Mouse (Mus musculus) limb, embryonic 11.5 days (tissue): ENCODE data around the gene Cdkn2d. TPM values are rescaled to one million over a fixed set of nuclear protein-coding genes. Genes with fewer than 3 reads are reported as not detected.
"Not testable (repeated sequence)": the region's sequence is repeated elsewhere in the genome, so short reads cannot be mapped to it uniquely, and the experiment has no call there.

ENCODE experiments used
- ATAC-seq: fragments of 200-750 bp; cut with Nextera tagmentation; 2 replicates; pipeline ENCODE4 v1.8.0; 2017; ENCODE audit warnings: low read depth; ENCODE audit not compliant: insufficient number of reproducible peaks, low FRiP score, low TSS enrichment
- DNase-seq: peaks from one replicate; pipeline ENCODE4 v3.0.0-alpha.2; 2015; ENCODE audit warnings: low spot score
- H3K27ac ChIP-seq: fragments of 300-500 bp; sonication (generic); replicated peaks from 2 replicates; pipeline ENCODE4 v1.5.1; 2014; ENCODE audit warnings: low read depth, mild to moderate bottlenecking, low read length
- H3K27me3 ChIP-seq: fragments of 300-500 bp; sonication (generic); 2 replicates; pipeline ENCODE4 v1.6.1; 2014; ENCODE audit warnings: mild to moderate bottlenecking, low read length, mixed read lengths; ENCODE audit not compliant: control insufficient read depth, insufficient read depth
- H3K36me3 ChIP-seq: fragments of 300-500 bp; sonication (generic); 2 replicates; pipeline ENCODE4 v1.6.1; 2014; ENCODE audit warnings: mild to moderate bottlenecking, low read length, moderate library complexity, mixed read lengths; ENCODE audit not compliant: control insufficient read depth, insufficient read depth
- H3K4me1 ChIP-seq: fragments of 300-500 bp; sonication (generic); 2 replicates; pipeline ENCODE4 v1.6.1; 2014; ENCODE audit warnings: low read length, mixed read lengths; ENCODE audit not compliant: control insufficient read depth, insufficient read depth
- H3K4me2 ChIP-seq: fragments of 300-500 bp; sonication (generic); 2 replicates; pipeline ENCODE4 v1.6.1; 2014; ENCODE audit warnings: low read depth, mild to moderate bottlenecking, moderate library complexity; ENCODE audit not compliant: severe bottlenecking
- H3K4me3 ChIP-seq: fragments of 300-500 bp; sonication (generic); 2 replicates; pipeline ENCODE4 v1.5.1; 2014; ENCODE audit warnings: low read depth, low read length
- H3K9ac ChIP-seq: fragments of 300-500 bp; sonication (generic); 2 replicates; pipeline ENCODE4 v1.6.1; 2014; ENCODE audit warnings: mild to moderate bottlenecking, low read length
- H3K9me3 ChIP-seq: fragments of 300-500 bp; sonication (generic); 2 replicates; pipeline ENCODE4 v1.6.1; 2016; ENCODE audit warnings: low read length; ENCODE audit not compliant: control insufficient read depth
- WGBS: fragments of 180-500 bp; shearing (Covaris S2); extraction: QIAGEN DNeasy Blood & Tissue Kit; methylation state at CpG from one replicate; pipeline ENCODE4 v1.1.7; 2014; 5-methylcytosine and 5-hydroxymethylcytosine counted together
- polyA plus RNA-seq: library from polyadenylated mRNA; unstranded; fragments of >200 nt; fragmentation: Nextera tagmentation; extraction: Ambion mirVana; gene quantifications from 2 replicates; pipeline ENCODE4 v1.2.1, GENCODE M21; 2014

Cdkn2d gene
- polyA plus RNA-seq, 1 experiment from 2014 or later: 42.7 TPM

- DNase-seq (no peak), ATAC-seq (no peak)
- H3K4me1 ChIP-seq: peaks cover 6% of the 10 kb centered on the region
- WGBS: 91% methylated on average over 12 of the region's 12 CpGs
- H3K36me3 ChIP-seq: no peaks in the 10 kb centered on the region
- no peak overlapping the region for H3K4me3 ChIP-seq
- H3K27me3 ChIP-seq: no peaks in the 10 kb centered on the region
- no peak overlapping the region for H3K4me2 ChIP-seq
- no peak overlapping the region for H3K9ac ChIP-seq
- no peaks in the 10 kb centered on the region for H3K9me3 ChIP-seq
- H3K27ac ChIP-seq: no peak overlapping the region
Observed at GRCm38 (mm10) chr9:21331365-21332140, 40.3 kb upstream of the Cdkn2d start.

- H3K27ac ChIP-seq: no peak overlapping the region
- H3K4me2 ChIP-seq: no peak overlapping the region
- H3K27me3 ChIP-seq: no peaks in the 10 kb centered on the region
- 93% methylated on average over 10 of the region's 10 CpGs for WGBS
- H3K9me3 ChIP-seq: no peaks in the 10 kb centered on the region
- ATAC-seq (no peak), DNase-seq (no peak)
- H3K36me3 ChIP-seq: no peaks in the 10 kb centered on the region
- H3K9ac ChIP-seq: no peak overlapping the region
- peaks cover 6% of the 10 kb centered on the region for H3K4me1 ChIP-seq
- H3K4me3 ChIP-seq: no peak overlapping the region
Observed at GRCm38 (mm10) chr9:21329699-21330289, 38.6 kb upstream of the Cdkn2d start.

GRCm38 (mm10) chr9:21329041-21329440 lies 37.8 kb upstream of the Cdkn2d start:
- no peaks in the 10 kb centered on the region for H3K36me3 ChIP-seq
- H3K27ac ChIP-seq: no peak overlapping the region
- H3K4me1 ChIP-seq: peaks cover 6% of the 10 kb centered on the region
- 84% methylated on average over 3 of the region's 5 CpGs for WGBS
- DNase-seq: no peak
- H3K9me3 ChIP-seq: no peaks in the 10 kb centered on the region
- no peaks in the 10 kb centered on the region for H3K27me3 ChIP-seq
- no peak overlapping the region for H3K4me3 ChIP-seq
- ATAC-seq: no peak
- H3K4me2 ChIP-seq: no peak overlapping the region
- no peak overlapping the region for H3K9ac ChIP-seq

GRCm38 (mm10) chr9:21328041-21328440 lies 36.8 kb upstream of the Cdkn2d start:
- Histone ChIP-seq H3K4me3 (no peak overlapping the region), H3K9me3 (no peaks in the 10 kb centered on the region), H3K4me1 (peaks cover 3% of the 10 kb centered on the region; the same call in 1 of the 2 replicates), H3K9ac (no peak overlapping the region), H3K27ac (no peak overlapping the region), H3K27me3 (no peaks in the 10 kb centered on the region), H3K4me2 (no peak overlapping the region), H3K36me3 (no peaks in the 10 kb centered on the region)
- no peak for DNase-seq
- WGBS: 80% methylated on average over 3 of the region's 3 CpGs
- ATAC-seq: no peak

GRCm38 (mm10) chr9:21327569-21327968 lies 36.4 kb upstream of the Cdkn2d start:
- H3K4me2 ChIP-seq: no peak overlapping the region
- no peak for ATAC-seq
- peaks cover under 1% of the 10 kb centered on the region; the same call in 1 of the 2 replicates for H3K4me1 ChIP-seq
- no peak overlapping the region for H3K9ac ChIP-seq
- no peaks in the 10 kb centered on the region for H3K36me3 ChIP-seq
- no peaks in the 10 kb centered on the region for H3K27me3 ChIP-seq
- WGBS: 71% methylated on average over 3 of the region's 3 CpGs
- no peak for DNase-seq
- H3K27ac ChIP-seq: no peak overlapping the region
- no peak overlapping the region for H3K4me3 ChIP-seq
- no peaks in the 10 kb centered on the region for H3K9me3 ChIP-seq

- no peak overlapping the region for H3K4me3 ChIP-seq
- no peak overlapping the region for H3K9ac ChIP-seq
- ATAC-seq: no peak
- H3K27ac ChIP-seq: no peak overlapping the region
- H3K9me3 ChIP-seq: no peaks in the 10 kb centered on the region
- no peak overlapping the region for H3K4me2 ChIP-seq
- DNase-seq: no peak
- H3K4me1 ChIP-seq: peaks cover 10% of the 10 kb centered on the region
- H3K36me3 ChIP-seq: no peaks in the 10 kb centered on the region
- H3K27me3 ChIP-seq: no peaks in the 10 kb centered on the region
- 95% methylated on average over 11 of the region's 11 CpGs for WGBS
Observed at GRCm38 (mm10) chr9:21324269-21324668, 33.1 kb upstream of the Cdkn2d start.

- H3K9me3 ChIP-seq, H3K36me3 ChIP-seq, H3K4me3 ChIP-seq, DNase-seq, H3K27me3 ChIP-seq, H3K4me2 ChIP-seq, H3K27ac ChIP-seq, H3K9ac ChIP-seq, ATAC-seq: not testable (repeated sequence)
- 90% methylated on average over 7 of the region's 8 CpGs for WGBS
- peaks cover 10% of the 10 kb centered on the region for H3K4me1 ChIP-seq
Observed at GRCm38 (mm10) chr9:21322917-21323297, 31.7 kb upstream of the Cdkn2d start.

- no peaks in the 10 kb centered on the region for H3K36me3 ChIP-seq
- no peak overlapping the region for H3K4me3 ChIP-seq
- DNase-seq: no peak
- no peak overlapping the region for H3K9ac ChIP-seq
- no peak overlapping the region for H3K4me2 ChIP-seq
- no peak for ATAC-seq
- 86% methylated on average over 19 of the region's 19 CpGs for WGBS
- H3K27me3 ChIP-seq: no peaks in the 10 kb centered on the region
- no peak overlapping the region for H3K27ac ChIP-seq
- H3K4me1 ChIP-seq: peaks cover 10% of the 10 kb centered on the region
- H3K9me3 ChIP-seq: no peaks in the 10 kb centered on the region
Observed at GRCm38 (mm10) chr9:21322211-21322916, 31.2 kb upstream of the Cdkn2d start.
